Mouse (Mus musculus): Measurements from ENCODE around the gene Dcaf12.

Gene Dcaf12

DNA sequence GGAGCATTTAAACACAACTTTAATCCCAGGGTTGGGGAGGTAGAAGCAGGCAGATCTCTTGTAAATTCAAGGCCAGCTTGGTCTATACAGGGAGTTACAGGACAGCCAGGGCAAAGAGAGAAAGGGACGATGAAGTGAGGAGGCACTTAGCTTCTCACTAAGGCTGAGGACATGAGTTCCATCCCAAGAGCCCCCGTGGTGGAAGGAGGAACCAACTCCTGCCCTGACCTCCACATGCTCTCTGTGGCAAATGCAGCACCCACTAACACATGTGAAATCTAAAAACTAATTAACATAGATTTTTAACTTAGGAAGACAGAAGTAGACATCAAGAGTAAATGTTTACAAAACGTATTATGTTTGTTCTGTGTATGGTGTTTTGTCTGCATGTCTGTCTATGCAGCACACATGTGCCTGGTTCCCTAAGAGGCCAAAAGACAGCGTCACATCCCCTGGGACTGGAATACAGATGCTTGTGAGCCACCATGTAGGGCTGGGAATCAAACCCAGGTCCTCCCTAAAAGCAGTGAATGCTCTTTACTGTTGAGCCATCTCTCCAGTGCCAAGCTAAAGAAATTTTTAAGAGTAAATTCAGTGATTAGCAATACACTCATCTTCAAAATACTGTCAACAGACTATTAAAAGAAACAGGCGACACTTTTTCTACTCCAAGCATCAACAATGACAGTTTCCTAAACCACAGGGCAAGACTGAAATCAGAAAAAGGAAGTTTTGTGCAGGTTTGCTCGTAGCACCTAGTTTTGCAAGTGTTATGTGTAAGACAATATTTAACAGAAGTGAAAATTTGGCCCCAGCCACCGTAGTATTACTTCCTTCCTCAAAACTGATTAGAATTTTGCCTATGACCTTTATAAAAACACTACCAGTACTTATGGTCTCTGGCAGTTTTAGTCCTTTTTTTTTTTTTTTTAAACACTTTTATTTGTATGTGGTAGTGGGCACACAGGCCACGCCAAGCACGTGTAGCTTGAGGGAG, 3.8 kb downstream of the Dcaf12 start:
- no peak for DNase-seq

- no peak for DNase-seq
Measured at GRCm38 (mm10) chr4:41307406-41307805, 7.3 kb downstream of the Dcaf12 start.

DNA sequence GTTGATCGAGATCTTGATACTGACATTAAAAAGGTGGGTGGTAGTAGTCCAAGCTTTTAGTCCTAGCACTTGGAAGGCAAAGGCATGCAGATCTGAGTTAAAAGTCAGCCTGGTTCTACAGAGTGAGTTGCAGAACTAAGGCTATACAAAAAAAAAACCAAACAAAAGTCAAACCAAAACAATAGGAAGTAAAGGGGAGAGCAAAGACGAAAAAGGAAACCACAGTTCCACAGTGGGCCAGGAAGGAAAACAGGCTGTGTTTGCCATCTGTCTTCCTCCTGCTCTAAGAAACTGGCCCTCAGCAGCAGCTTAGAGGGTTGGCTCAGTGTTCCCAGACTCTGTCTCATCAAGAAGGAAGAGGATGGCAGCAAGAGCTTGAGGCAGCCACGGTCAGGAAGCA, 10.4 kb downstream of the Dcaf12 start:
- no peak for DNase-seq

- DNase-seq = no peak
Measured at GRCm38 (mm10) chr4:41303671-41304070, 11.0 kb downstream of the Dcaf12 start.

DNA sequence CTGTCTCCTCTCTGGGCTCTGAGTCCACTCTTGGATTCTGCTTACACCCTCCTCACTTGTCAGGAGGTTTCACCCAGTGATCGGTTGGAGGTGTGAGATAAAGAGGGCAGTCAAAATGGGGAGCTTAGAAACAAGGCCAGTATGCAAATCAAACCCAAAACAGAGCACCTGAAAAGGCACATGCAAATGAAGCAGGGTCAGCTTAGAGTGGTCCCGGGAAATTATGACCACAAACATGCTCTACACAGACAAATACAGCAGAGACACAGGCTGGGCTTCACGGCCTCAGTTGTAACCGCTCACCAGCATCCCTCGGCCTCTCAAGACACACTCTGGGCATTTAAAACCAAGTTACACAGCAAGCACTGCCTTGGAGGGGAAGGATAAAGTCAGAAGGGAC, 15.7 kb downstream of the Dcaf12 start:
- no peak for DNase-seq

DNA sequence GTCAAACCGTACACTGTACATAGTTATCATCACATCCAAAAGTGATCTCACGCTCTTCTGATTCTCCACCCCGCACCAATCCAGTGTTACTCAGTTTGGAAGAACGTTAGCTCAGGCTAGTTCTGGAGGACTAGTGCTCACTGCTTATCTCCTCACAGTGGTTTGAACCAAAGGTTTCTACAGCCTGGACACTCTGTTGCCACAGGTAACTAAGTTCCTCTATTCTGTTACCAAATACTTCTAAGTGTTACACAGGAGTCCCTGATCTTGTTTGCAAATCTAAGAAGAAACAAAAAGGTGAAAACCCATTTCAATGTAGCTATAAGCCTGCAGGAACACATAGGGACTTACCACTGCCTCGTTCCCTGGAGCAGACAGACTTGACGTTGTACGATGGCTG, 18.7 kb downstream of the Dcaf12 start:
- no peak for DNase-seq

- DNase-seq = no peak
Measured at GRCm38 (mm10) chr4:41295507-41295906, 19.2 kb downstream of the Dcaf12 start.

- no peak for DNase-seq
Measured at GRCm38 (mm10) chr4:41293907-41294306, 20.8 kb downstream of the Dcaf12 start.

DNA sequence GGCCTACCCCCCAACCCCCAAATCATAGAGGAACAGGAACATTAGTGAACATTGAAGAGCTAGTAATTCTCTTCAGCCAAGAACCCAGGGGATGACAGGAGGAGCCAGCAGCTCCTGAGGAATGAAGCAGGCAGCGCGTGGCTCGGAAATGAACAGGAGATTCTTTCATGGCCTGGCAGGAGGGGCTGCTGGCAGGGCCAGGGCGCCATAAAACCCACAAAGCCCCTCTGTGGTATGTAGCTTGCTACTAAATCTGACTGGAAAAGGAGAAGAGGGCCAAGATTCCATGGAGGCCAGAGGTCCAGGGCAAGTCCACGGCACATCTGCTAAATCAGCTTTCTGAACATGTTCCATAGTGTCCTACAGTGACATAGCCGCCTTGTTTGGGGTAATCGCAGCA, 24.9 kb downstream of the Dcaf12 start:
- DNase-seq = peak; percentile 37

DNA sequence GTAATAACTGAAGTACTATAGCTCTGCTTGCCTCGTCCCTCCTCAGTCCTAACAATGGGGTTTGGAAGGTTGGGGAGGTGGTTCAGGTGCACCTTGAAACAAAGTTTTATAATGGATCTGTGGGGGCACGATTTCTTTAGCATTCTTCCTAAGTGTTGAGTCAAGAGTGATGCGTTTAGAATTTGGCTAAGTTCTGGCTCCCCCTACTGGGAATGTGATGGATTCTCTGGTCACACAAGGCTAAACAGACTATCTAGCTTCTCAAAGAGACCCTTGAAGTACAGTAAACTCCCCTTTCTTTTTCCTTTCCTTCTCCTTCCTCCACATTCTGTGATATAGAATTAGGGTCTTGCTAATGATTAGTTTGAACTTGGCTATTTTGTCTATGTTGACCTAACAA, 28.3 kb downstream of the Dcaf12 start:
- DNase-seq = peak; percentile 55

DNA sequence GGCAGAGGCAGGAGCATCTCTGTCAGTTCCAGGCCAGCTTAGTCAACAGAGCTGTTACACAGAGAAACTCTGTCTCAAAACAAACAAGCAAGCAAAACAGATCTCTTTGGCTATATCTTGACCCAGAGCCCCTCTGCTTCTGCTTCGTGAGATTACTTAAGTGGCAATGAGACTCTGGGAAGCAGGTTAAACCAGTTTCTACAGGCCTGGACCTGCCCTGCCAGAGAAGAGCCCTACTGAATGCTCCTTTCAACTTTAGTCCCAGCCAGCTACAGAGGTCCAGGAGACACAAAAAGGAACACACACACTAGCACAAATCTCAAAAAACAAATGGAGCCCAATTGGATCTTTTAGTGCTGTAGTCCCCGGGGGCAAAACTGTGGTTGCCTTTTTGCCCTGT, 30.6 kb downstream of the Dcaf12 start:
- DNase-seq = no peak

DNA sequence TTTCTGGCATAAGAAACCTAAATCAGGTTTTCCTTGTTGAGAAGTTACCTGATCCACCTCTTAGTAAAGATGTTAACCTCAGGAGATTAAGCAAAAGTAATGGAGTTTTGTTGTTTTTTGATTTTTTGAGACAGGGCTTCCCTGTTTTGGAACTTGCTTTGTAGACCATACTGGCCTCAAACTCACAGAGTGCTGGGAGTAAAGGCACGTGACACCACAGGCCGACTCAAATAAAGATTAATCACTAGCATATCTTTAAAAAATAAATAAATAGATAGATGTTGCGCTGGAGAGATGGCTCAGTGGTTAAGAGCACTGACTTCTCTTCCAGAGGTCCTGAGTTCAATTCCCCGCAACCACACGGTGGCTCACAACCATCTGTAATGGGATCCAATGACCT, 38.8 kb downstream of the Dcaf12 start:
- DNase-seq = no peak

GRCm38 (mm10) chr4:41274980-41275850, 39.5 kb downstream of the Dcaf12 start, which contains the start of gene Ubap2:
Gene Ubap2, minus strand, starts transcription at chr4:41275144.
- DNase-seq = peak; percentile 98

GRCm38 (mm10) chr4:41274377-41274979, 40.2 kb downstream of the Dcaf12 start:
- DNase-seq = no peak

GRCm38 (mm10) chr4:41268133-41268532, 46.6 kb downstream of the Dcaf12 start:
- DNase-seq = peak; percentile 57

DNA sequence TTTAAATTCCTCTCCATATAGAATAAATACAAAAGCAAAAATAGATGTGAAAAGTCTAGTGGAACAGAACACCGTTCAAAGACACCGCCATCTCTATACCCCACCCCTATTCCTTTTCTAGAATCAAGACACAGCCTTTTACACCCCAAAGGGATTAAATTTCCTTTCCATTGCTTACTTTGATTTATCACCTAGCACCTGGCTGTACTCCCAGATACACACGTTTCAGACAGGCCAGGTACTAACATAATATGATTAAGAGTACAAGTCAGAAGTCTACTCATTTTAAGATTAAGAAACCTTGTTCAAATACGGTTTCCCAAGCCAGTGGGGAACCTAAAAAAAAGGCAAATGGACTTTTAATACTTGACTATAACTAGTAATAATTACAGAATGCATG, 48.3 kb downstream of the Dcaf12 start:
- DNase-seq = no peak

GRCm38 (mm10) chr4:41260691-41261090, 54.0 kb downstream of the Dcaf12 start:
- no peak for DNase-seq

- DNase-seq = no peak
Measured at GRCm38 (mm10) chr4:41259019-41259418, 55.7 kb downstream of the Dcaf12 start.

GRCm38 (mm10) chr4:41257752-41258151, 56.9 kb downstream of the Dcaf12 start:
- no peak for DNase-seq

- no peak for DNase-seq
Measured at GRCm38 (mm10) chr4:41255564-41256210, 59.0 kb downstream of the Dcaf12 start.

DNA sequence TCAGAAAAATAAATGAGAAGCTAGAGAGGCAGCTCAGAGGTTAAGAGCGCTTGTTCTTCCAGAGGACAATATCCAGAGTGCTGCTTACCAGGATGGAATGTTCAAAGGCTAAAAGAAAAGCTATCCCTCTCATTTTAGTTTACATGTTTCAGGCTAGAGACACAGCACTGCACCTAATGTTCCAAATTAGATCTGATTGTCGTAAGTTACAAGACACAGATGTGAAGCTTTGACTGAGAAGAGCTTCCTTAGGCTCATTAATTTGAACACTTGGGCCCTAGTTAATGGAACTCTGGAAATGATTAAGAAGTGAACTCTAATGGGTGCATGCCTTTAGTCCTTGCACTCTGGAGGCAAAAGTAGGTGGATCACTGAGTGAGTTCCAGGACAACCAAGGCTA, 60.9 kb downstream of the Dcaf12 start:
- no peak for DNase-seq

GRCm38 (mm10) chr4:41245408-41245807, 69.3 kb downstream of the Dcaf12 start:
- DNase-seq = no peak

Data from kidney, postnatal 14 days (tissue).